Mouse (Mus musculus) embryonic facial prominence, embryonic 14.5 days (tissue): ENCODE data around the gene Rnf144b. TPM values are rescaled to one million over a fixed set of nuclear protein-coding genes. Genes with fewer than 3 reads are reported as not detected.

ENCODE experiments used
- ATAC-seq: fragments of 200-750 bp; cut with Nextera tagmentation; 2 replicates; pipeline ENCODE4 v1.8.0; 2017; ENCODE audit warnings: low read depth, moderate number of reproducible peaks, moderate TSS enrichment
- DNase-seq: peaks from one replicate; pipeline ENCODE4 v3.0.0-alpha.2; 2015; ENCODE audit warnings: low spot score
- H3K27ac ChIP-seq: fragments of 300-500 bp; sonication (generic); replicated peaks from 2 replicates; pipeline ENCODE4 v1.5.1; 2014; ENCODE audit warnings: low read depth, mild to moderate bottlenecking, low read length, moderate library complexity
- H3K27me3 ChIP-seq: fragments of 300-500 bp; sonication (generic); replicated peaks from 2 replicates; pipeline ENCODE4 v1.6.1; 2014; ENCODE audit warnings: low read length; ENCODE audit not compliant: control insufficient read depth, insufficient read depth
- H3K36me3 ChIP-seq: fragments of 300-500 bp; sonication (generic); 2 replicates; pipeline ENCODE4 v1.6.1; 2014; ENCODE audit warnings: low read length, mixed read lengths; ENCODE audit not compliant: control insufficient read depth, insufficient read depth
- H3K4me1 ChIP-seq: fragments of 300-500 bp; sonication (generic); 2 replicates; pipeline ENCODE4 v1.6.1; 2014; ENCODE audit warnings: antibody characterized with exemption, low read length; ENCODE audit not compliant: control insufficient read depth, insufficient read depth
- H3K4me2 ChIP-seq: fragments of 300-500 bp; sonication (generic); 2 replicates; pipeline ENCODE4 v1.6.1; 2014; ENCODE audit warnings: low read depth, mild to moderate bottlenecking, low read length, moderate library complexity, mixed read lengths
- H3K4me3 ChIP-seq: fragments of 300-500 bp; sonication (generic); 2 replicates; pipeline ENCODE4 v1.5.1; 2014; ENCODE audit warnings: low read depth, mild to moderate bottlenecking, low read length
- H3K9ac ChIP-seq: fragments of 300-500 bp; sonication (generic); 2 replicates; pipeline ENCODE4 v1.6.1; 2014; ENCODE audit warnings: low read depth, mild to moderate bottlenecking, low read length, moderate library complexity, mixed read lengths
- H3K9me3 ChIP-seq: fragments of 300-500 bp; sonication (generic); 2 replicates; pipeline ENCODE4 v1.6.1; 2016; ENCODE audit warnings: low read length; ENCODE audit not compliant: control insufficient read depth
- WGBS: fragments of 180-500 bp; shearing (Covaris S2); extraction: QIAGEN DNeasy Blood & Tissue Kit; methylation state at CpG from one replicate; pipeline ENCODE4 v1.1.7; 2014; 5-methylcytosine and 5-hydroxymethylcytosine counted together
- polyA plus RNA-seq: library from polyadenylated mRNA; unstranded; fragments of >200 nt; fragmentation: Nextera tagmentation; extraction: Ambion mirVana; gene quantifications from 2 replicates; pipeline ENCODE4 v1.2.1, GENCODE M21; 2014

Gene Rnf144b
- 4.9 and 5.3 TPM in 2 replicates for polyA plus RNA-seq

GRCm38 (mm10) chr13:47122537-47123430, at the start of gene Rnf144b:
Gene Rnf144b, plus strand, starts transcription at chr13:47122656.
- H3K27ac ChIP-seq, result peak within 1 kb of the TSS; percentile 28
- H3K9ac ChIP-seq, result peak within 1 kb of the TSS; percentile 69
- H3K4me1 ChIP-seq, result peaks cover 19% of the 10 kb centered on the region
- DNase-seq, result peak; percentile 65
- H3K9me3 ChIP-seq, result no peaks in the 10 kb centered on the region
- H3K4me2 ChIP-seq, result peak within 1 kb of the TSS; percentile 97
- 2% methylated on average over 41 of the region's 55 CpGs for WGBS
- ATAC-seq, result peak; percentile 53; the same call in 1 of the 2 replicates
- H3K27me3 ChIP-seq, result peaks cover 15% of the 10 kb centered on the region
- no peaks in the 10 kb centered on the region for H3K36me3 ChIP-seq
- peak within 1 kb of the TSS; percentile 60 for H3K4me3 ChIP-seq

- Histone ChIP-seq H3K4me2 (no peak overlapping the region), H3K9ac (no peak overlapping the region), H3K4me3 (no peak overlapping the region), H3K36me3 (peaks cover 58% of the 10 kb centered on the region), H3K27me3 (no peaks in the 10 kb centered on the region), H3K9me3 (no peaks in the 10 kb centered on the region), H3K27ac (no peak overlapping the region), H3K4me1 (no peaks in the 10 kb centered on the region)
- DNase-seq, result no peak
- WGBS, result 82% methylated on average over 5 of the region's 5 CpGs
- ATAC-seq, result no peak
These were observed 46.3 kb upstream of the Rnf144b start for GRCm38 (mm10) chr13:47076156-47076555.

DNA sequence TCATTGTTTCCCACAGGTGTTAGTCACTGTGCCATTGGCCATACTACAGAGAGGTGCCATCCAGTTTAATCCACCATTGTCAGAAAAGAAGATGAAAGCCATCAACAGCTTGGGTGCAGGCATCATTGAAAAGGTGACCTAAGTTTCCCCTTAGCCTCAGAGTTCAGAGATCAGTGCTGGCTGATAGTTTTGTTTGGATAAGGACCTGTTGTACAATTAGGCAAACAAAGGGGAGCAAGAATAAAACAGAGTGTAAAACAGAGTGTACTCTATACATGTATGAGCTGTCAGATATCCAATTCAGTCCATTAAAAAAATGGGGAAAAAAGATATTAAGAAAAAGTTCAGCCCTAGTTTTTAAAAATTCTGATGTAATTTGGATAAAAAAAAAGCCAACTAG, 45.1 kb upstream of the Rnf144b start:
- Histone ChIP-seq H3K4me3 (no peak overlapping the region), H3K9ac (no peak overlapping the region), H3K4me1 (no peaks in the 10 kb centered on the region), H3K27ac (no peak overlapping the region), H3K36me3 (peaks cover 58% of the 10 kb centered on the region), H3K27me3 (no peaks in the 10 kb centered on the region), H3K9me3 (no peaks in the 10 kb centered on the region), H3K4me2 (no peak overlapping the region)
- DNase-seq, result no peak
- ATAC-seq, result no peak

- H3K4me2 ChIP-seq, result no peak overlapping the region
- H3K27me3 ChIP-seq, result no peaks in the 10 kb centered on the region
- no peak for ATAC-seq
- no peak for DNase-seq
- H3K4me1 ChIP-seq, result no peaks in the 10 kb centered on the region
- H3K36me3 ChIP-seq, result peaks cover 56% of the 10 kb centered on the region
- WGBS, result 66% methylated on average over 5 of the region's 5 CpGs
- H3K27ac ChIP-seq, result no peak overlapping the region
- no peaks in the 10 kb centered on the region for H3K9me3 ChIP-seq
- H3K9ac ChIP-seq, result no peak overlapping the region
- H3K4me3 ChIP-seq, result no peak overlapping the region
These were observed 43.7 kb upstream of the Rnf144b start for GRCm38 (mm10) chr13:47078799-47079198.

DNA sequence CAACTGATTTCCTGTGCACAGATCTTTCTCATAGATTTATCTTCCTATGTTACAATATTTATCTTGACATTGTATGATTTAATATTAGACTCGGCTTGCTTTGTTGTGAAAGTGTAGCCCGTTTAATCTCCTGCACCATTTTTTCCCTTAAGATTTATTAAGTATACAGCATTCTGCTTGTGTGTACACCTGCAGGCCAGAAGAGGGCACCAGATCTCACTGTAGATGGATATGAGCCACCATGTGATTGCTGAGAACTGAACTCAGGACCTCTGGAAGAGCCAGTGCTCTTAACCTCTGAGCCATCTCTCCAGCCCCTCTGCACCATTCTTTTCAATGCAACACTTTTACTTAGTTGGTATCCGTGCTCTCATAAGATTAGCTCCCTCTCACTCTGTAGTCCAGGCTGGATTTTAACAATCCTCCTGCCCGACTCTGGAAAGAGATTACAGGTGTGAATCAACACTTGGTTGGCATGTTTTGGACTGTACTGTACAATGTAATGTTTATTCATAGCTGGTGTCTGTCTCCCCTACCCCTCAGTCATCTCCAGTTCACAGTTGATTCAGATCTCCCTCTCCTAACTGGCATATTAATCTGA, 41.5 kb upstream of the Rnf144b start:
- Histone ChIP-seq H3K4me1 (no peaks in the 10 kb centered on the region), H3K27ac (no peak overlapping the region), H3K4me3 (no peak overlapping the region), H3K27me3 (no peaks in the 10 kb centered on the region), H3K9me3 (no peaks in the 10 kb centered on the region), H3K36me3 (peaks cover 64% of the 10 kb centered on the region), H3K9ac (no peak overlapping the region), H3K4me2 (no peak overlapping the region)
- DNase-seq (no peak), ATAC-seq (no peak)
- 91% methylated on average over 4 of the region's 4 CpGs for WGBS

- Histone ChIP-seq H3K4me3 (no peak overlapping the region), H3K9ac (no peak overlapping the region), H3K4me1 (no peaks in the 10 kb centered on the region), H3K27me3 (no peaks in the 10 kb centered on the region), H3K36me3 (peaks cover 71% of the 10 kb centered on the region), H3K4me2 (no peak overlapping the region), H3K9me3 (no peaks in the 10 kb centered on the region), H3K27ac (no peak overlapping the region)
- DNase-seq (no peak), ATAC-seq (no peak)
- 92% methylated on average over 1 of the region's 1 CpGs for WGBS
These were observed 34.0 kb upstream of the Rnf144b start for GRCm38 (mm10) chr13:47088433-47088832.

DNA sequence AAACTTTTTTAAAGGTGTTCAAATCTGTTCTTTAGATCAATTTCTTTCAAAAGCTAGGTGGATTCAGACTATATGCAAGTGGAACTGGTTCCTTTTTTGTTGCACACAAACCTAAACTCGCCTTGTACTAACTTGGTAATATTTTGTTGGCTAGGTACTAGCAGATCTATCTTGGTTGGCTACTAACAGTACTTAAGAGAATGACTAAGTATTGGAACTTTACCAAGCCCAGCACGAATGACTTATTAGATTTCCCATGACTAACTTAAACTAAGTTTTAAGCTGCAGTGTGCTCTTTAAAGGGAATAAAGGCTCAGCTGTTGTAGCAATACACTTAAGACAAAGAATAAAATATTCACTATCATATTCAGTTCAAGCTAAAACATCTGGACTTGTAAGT, 33.2 kb upstream of the Rnf144b start:
- ATAC-seq, result no peak
- peaks cover 77% of the 10 kb centered on the region for H3K36me3 ChIP-seq
- H3K4me1 ChIP-seq, result no peaks in the 10 kb centered on the region
- no peak overlapping the region for H3K4me3 ChIP-seq
- no peak for DNase-seq
- no peak overlapping the region for H3K27ac ChIP-seq
- WGBS, result 88% methylated on average over 2 of the region's 2 CpGs
- H3K9ac ChIP-seq, result no peak overlapping the region
- H3K27me3 ChIP-seq, result no peaks in the 10 kb centered on the region
- H3K4me2 ChIP-seq, result no peak overlapping the region
- no peaks in the 10 kb centered on the region for H3K9me3 ChIP-seq

GRCm38 (mm10) chr13:47093791-47094190, 28.7 kb upstream of the Rnf144b start:
- ATAC-seq (no peak), DNase-seq (no peak)
- H3K4me2 ChIP-seq, result no peak overlapping the region
- H3K27ac ChIP-seq, result no peak overlapping the region
- no peak overlapping the region for H3K9ac ChIP-seq
- no peaks in the 10 kb centered on the region for H3K4me1 ChIP-seq
- 85% methylated on average over 2 of the region's 2 CpGs for WGBS
- H3K36me3 ChIP-seq, result peaks cover 81% of the 10 kb centered on the region
- H3K27me3 ChIP-seq, result no peaks in the 10 kb centered on the region
- H3K4me3 ChIP-seq, result no peak overlapping the region
- no peaks in the 10 kb centered on the region for H3K9me3 ChIP-seq
